Mouse (Mus musculus) intestine, embryonic 16.5 days (tissue): ENCODE results near the gene Pskh1. TPM values are rescaled to one million over a fixed set of nuclear protein-coding genes. Genes with fewer than 3 reads are reported as not detected.
A peak's percentile ranks its signal among the peaks of the same experiment; 100 is the strongest.

Experiments
- ATAC-seq: fragments of 200-750 bp; cut with Nextera tagmentation; 2 replicates; pipeline ENCODE4 v1.8.0; 2017; ENCODE audit warnings: moderate TSS enrichment, moderate library complexity
- H3K27ac ChIP-seq: fragments of 300-500 bp; sonication (generic); 2 replicates; pipeline ENCODE4 v1.5.1; 2014; ENCODE audit warnings: mild to moderate bottlenecking, low read length
- H3K27me3 ChIP-seq: fragments of 300-500 bp; sonication (generic); replicated peaks from 2 replicates; pipeline ENCODE4 v1.6.1; 2014; ENCODE audit warnings: low read length, control low read depth, mixed read lengths; ENCODE audit not compliant: control insufficient read depth, insufficient read depth
- H3K36me3 ChIP-seq: fragments of 300-500 bp; sonication (generic); 2 replicates; pipeline ENCODE4 v1.6.1; 2014; ENCODE audit warnings: low read length, control low read depth; ENCODE audit not compliant: control insufficient read depth, insufficient read depth
- H3K4me1 ChIP-seq: fragments of 300-500 bp; sonication (generic); 2 replicates; pipeline ENCODE4 v1.6.1; 2014; ENCODE audit warnings: low read length, control low read depth, mixed read lengths; ENCODE audit not compliant: control insufficient read depth, insufficient read depth
- H3K4me2 ChIP-seq: fragments of 300-500 bp; sonication (generic); 2 replicates; pipeline ENCODE4 v1.6.1; 2014; ENCODE audit warnings: low read depth, low read length, control low read depth
- H3K4me3 ChIP-seq: fragments of 300-500 bp; sonication (generic); 2 replicates; pipeline ENCODE4 v1.5.1; 2014; ENCODE audit warnings: mild to moderate bottlenecking, low read length
- H3K9ac ChIP-seq: fragments of 300-500 bp; sonication (generic); 2 replicates; pipeline ENCODE4 v1.6.1; 2014; ENCODE audit warnings: low read depth, low read length
- H3K9me3 ChIP-seq: fragments of 300-500 bp; sonication (generic); 2 replicates; pipeline ENCODE4 v1.6.1; 2016; ENCODE audit warnings: low read length, control low read depth; ENCODE audit not compliant: control insufficient read depth
- WGBS: fragments of 180-500 bp; shearing (Covaris S2); extraction: QIAGEN DNeasy Blood & Tissue Kit; methylation state at CpG from one replicate; pipeline ENCODE4 v1.1.7; 2014; 5-methylcytosine and 5-hydroxymethylcytosine counted together
- polyA plus RNA-seq: library from polyadenylated mRNA; unstranded; fragments of >200 nt; fragmentation: Nextera tagmentation; extraction: Ambion mirVana; gene quantifications from 2 replicates; pipeline ENCODE4 v1.2.1, GENCODE M21; 2015

Gene Pskh1
- polyA plus RNA-seq, 1 experiment from 2014 or later, result 26.6 TPM

GRCm38 (mm10) chr8:105931271-105931670 is 31.0 kb downstream of the Pskh1 start:
- Histone ChIP-seq H3K27me3 (no peaks in the 10 kb centered on the region), H3K4me2 (no peak overlapping the region), H3K36me3 (0 out of 2 replicates have a peak, but pooled peaks cover 8% of the 10 kb centered on the region), H3K4me3 (no peak overlapping the region), H3K4me1 (peaks cover 3% of the 10 kb centered on the region), H3K9me3 (no peaks in the 10 kb centered on the region), H3K9ac (no peak overlapping the region), H3K27ac (no peak overlapping the region)
- 95% methylated on average over 3 of the region's 3 CpGs for WGBS
- no peak for ATAC-seq

- WGBS, result 89% methylated on average over 11 of the region's 11 CpGs
- Histone ChIP-seq H3K27ac (no peak overlapping the region), H3K4me3 (no peak overlapping the region), H3K9ac (no peak overlapping the region), H3K4me1 (peaks cover 8% of the 10 kb centered on the region), H3K27me3 (no peaks in the 10 kb centered on the region), H3K4me2 (no peak overlapping the region), H3K9me3 (no peaks in the 10 kb centered on the region), H3K36me3 (0 out of 2 replicates have a peak, but pooled peaks cover 8% of the 10 kb centered on the region)
- ATAC-seq, result no peak
Observed at GRCm38 (mm10) chr8:105932525-105932924, 32.3 kb downstream of the Pskh1 start.

GRCm38 (mm10) chr8:105933762-105934161 is 33.5 kb downstream of the Pskh1 start, which contains the start of gene Ctrl:
Gene Ctrl, minus strand, starts transcription at chr8:105933862.
- H3K9ac ChIP-seq, result no peak within 1 kb of the TSS
- 92% methylated on average over 2 of the region's 2 CpGs for WGBS

DNA sequence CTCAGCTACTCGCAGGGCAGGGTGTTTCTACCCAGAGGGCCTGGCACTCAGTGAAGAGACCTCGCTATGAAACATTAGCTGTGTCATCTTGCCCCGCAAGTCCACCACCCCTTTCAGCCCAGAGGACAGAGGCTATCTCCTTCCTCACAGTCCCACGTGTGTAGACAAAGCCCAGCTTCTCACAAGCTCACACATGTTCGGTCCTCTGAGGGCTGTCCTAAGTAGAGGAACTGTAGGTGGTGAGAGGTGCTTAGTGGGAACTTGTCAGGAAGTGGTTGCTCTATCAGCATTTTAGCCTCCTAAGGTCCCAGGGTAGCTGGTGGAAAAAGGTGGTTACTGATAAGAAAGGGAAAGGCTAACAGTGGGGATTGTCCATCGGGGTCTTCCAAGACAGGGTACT is 34.9 kb downstream of the Pskh1 start:
- WGBS, result 79% methylated on average over 6 of the region's 6 CpGs
- ATAC-seq, result no peak
- H3K4me2 ChIP-seq, result no peak overlapping the region
- no peaks in the 10 kb centered on the region for H3K9me3 ChIP-seq
- H3K9ac ChIP-seq, result no peak overlapping the region
- H3K4me1 ChIP-seq, result peaks cover 16% of the 10 kb centered on the region
- no peak overlapping the region for H3K27ac ChIP-seq
- no peak overlapping the region for H3K4me3 ChIP-seq
- H3K27me3 ChIP-seq, result no peaks in the 10 kb centered on the region
- H3K36me3 ChIP-seq, result 0 out of 2 replicates have a peak, but pooled peaks cover 8% of the 10 kb centered on the region

More at GRCm38 (mm10) chr8:105933762-105934161, 33.5 kb downstream of the Pskh1 start, which contains the start of gene Ctrl:
- Histone ChIP-seq H3K27me3 (no peaks in the 10 kb centered on the region), H3K9me3 (no peaks in the 10 kb centered on the region), H3K27ac (no peak within 1 kb of the TSS), H3K4me3 (no peak within 1 kb of the TSS), H3K4me1 (peaks cover 16% of the 10 kb centered on the region), H3K36me3 (0 out of 2 replicates have a peak, but pooled peaks cover 8% of the 10 kb centered on the region), H3K4me2 (no peak within 1 kb of the TSS)
- no peak for ATAC-seq

- peak overlapping the region; percentile 89 for H3K4me3 ChIP-seq
- H3K9me3 ChIP-seq, result no peaks in the 10 kb centered on the region
- peak overlapping the region; percentile 48; the same call in 1 of the 2 replicates for H3K27ac ChIP-seq
- H3K9ac ChIP-seq, result peak overlapping the region; percentile 87
- no peak for ATAC-seq
- H3K36me3 ChIP-seq, result 0 out of 2 replicates have a peak, but pooled peaks cover 8% of the 10 kb centered on the region
- H3K4me2 ChIP-seq, result peak overlapping the region; percentile 80
- 30% methylated on average over 7 of the region's 7 CpGs for WGBS
- peaks cover 16% of the 10 kb centered on the region for H3K4me1 ChIP-seq
- no peaks in the 10 kb centered on the region for H3K27me3 ChIP-seq
Observed at GRCm38 (mm10) chr8:105935863-105936603, 35.8 kb downstream of the Pskh1 start.

DNA sequence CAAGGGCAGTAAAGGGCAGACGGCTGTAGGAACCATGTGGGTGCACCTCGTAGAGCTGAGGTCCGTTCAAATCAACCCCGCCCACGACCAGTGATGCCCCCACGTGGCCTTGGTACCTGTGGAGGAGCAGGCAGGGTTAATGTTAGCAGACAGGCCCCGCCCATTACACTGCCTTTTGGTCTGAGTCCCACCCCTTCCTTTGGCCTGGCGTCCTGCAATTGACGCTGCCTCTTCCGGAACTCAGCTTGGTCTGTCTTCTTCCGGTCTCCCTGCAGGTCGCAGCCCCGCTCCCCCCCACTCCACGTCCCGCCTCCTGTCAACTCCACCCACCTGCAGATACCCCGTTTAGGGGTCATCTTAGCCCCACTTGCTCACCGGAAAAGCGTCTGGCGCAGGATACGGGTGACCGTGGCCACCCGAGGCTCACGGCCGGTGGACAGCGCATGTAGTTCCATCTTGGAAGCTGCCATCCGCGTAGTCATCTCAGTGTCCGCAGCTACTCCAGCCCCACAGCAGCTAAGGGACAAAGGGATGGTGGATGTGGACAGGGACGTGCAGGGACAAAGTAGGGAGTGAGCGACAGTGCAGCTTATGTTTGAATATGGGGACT is 36.7 kb downstream of the Pskh1 start:
- H3K9me3 ChIP-seq, result no peaks in the 10 kb centered on the region

DNA sequence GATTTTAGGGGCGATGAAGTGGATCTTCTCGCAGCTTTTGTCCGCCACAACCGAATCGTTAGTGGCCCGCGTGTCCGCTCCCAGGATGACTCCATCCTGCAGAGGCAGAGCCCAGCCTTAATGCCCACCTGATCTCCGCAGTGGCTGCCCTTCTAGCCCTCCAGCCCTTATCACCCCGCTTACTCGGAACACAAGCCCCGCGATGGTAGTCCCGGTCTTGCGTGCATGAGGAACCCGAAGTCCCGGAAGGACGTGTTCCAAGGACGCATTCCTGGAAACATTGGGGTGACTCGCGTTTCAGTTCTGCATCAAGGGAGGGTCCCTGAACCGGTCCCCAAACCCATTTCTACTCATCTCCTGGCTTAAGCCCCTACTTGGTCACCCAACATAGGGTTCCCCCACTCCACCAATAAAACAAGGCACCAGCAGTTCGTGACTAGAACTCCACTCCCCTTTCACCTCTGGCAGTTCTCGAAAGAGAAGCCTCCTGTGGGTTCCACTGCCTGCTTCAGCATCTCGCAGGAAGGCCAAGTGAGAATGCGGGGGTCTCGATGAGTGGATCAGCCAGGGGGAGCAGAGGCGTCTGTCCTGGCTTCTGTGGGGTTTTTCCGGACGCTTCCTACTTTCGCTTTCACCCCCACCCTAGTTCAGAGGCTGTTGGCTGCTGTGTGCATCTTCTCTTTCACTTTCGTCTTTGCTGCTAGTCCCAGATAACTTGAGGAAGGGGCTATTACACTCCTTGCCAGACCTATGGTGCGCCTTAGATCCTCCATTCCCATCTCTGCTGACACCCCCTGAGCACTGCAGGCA is 37.5 kb downstream of the Pskh1 start:
- peak overlapping the region; percentile 85 for H3K27ac ChIP-seq
- WGBS, result 2% methylated on average over 33 of the region's 33 CpGs
- H3K9ac ChIP-seq, result peak overlapping the region; percentile 87
- peak; percentile 47 for ATAC-seq
- no peaks in the 10 kb centered on the region for H3K27me3 ChIP-seq
- 0 out of 2 replicates have a peak, but pooled peaks cover 5% of the 10 kb centered on the region for H3K36me3 ChIP-seq
- peak overlapping the region; percentile 89 for H3K4me3 ChIP-seq
- H3K4me1 ChIP-seq, result peaks cover 16% of the 10 kb centered on the region
- peak overlapping the region; percentile 80 for H3K4me2 ChIP-seq
- H3K9me3 ChIP-seq, result no peaks in the 10 kb centered on the region

More for the DNA sequence above, 36.7 kb downstream of the Pskh1 start:
- Histone ChIP-seq H3K4me1 (peaks cover 16% of the 10 kb centered on the region), H3K9ac (peak overlapping the region; percentile 87), H3K27me3 (no peaks in the 10 kb centered on the region), H3K4me2 (peak overlapping the region; percentile 80), H3K36me3 (0 out of 2 replicates have a peak, but pooled peaks cover 8% of the 10 kb centered on the region), H3K27ac (peak overlapping the region; percentile 85), H3K4me3 (peak overlapping the region; percentile 89)
- under 1% methylated on average over 30 of the region's 30 CpGs for WGBS
- ATAC-seq, result peak; percentile 90

DNA sequence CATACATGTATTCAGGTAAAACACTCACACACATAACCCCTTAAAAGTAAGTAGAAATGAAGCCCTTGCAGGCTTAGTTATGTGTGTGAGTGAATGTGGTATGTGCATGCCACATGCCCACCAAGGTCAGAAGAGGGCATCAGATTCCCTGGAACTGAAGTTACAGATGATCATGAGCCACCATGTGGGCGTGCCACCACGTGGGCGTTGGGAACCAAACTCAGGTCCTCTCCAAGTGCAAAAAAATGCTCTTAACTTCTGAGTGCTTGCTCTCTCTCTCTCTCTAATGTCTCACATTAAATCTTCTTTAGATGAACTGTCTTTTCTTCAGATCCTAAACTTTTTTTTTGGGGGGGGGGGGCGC is 38.0 kb downstream of the Pskh1 start, which contains the start of gene Psmb10:
Gene Psmb10 (minus strand): TSS at position 139 of the 364 bp plus-strand sequence.
- Histone ChIP-seq H3K4me1 (peaks cover 16% of the 10 kb centered on the region), H3K36me3 (0 out of 2 replicates have a peak, but pooled peaks cover 5% of the 10 kb centered on the region), H3K27ac (peak within 1 kb of the TSS; percentile 85), H3K9ac (peak within 1 kb of the TSS; percentile 87), H3K27me3 (no peaks in the 10 kb centered on the region), H3K4me2 (peak within 1 kb of the TSS; percentile 80), H3K4me3 (peak within 1 kb of the TSS; percentile 89), H3K9me3 (no peaks in the 10 kb centered on the region)
- ATAC-seq, result peak; percentile 9; the same call in 1 of the 2 replicates
- 27% methylated on average over 4 of the region's 4 CpGs for WGBS
